Mouse (Mus musculus): ENCODE measurements around the gene Olfr155. TPM values are rescaled to one million over a fixed set of nuclear protein-coding genes. Genes with fewer than 3 reads are reported as not detected.
A peak's percentile ranks its signal among the peaks of the same experiment; 100 is the strongest.

Olfr155 gene
- polyA plus RNA-seq, 1 experiment from 2014 or later = not detected

- Histone ChIP-seq H3K4me3 (ENCODE audit: low read depth, low read length) (no peak overlapping the region), H3K4me2 (replicated peaks; ENCODE audit: low read depth) (no peak overlapping the region), H3K4me1 (replicated peaks; ENCODE audit: control insufficient read depth, insufficient read depth, low read length) (no peaks in the 10 kb centered on the region), H3K9me3 (ENCODE audit: control insufficient read depth) (no peaks in the 10 kb centered on the region), H3K27me3 (replicated peaks; ENCODE audit: control insufficient read depth, insufficient read depth, low read length) (no peaks in the 10 kb centered on the region), H3K9ac (ENCODE audit: low read depth, low read length) (no peak overlapping the region), H3K36me3 (ENCODE audit: control insufficient read depth, insufficient read depth) (no peaks in the 10 kb centered on the region), H3K27ac (ENCODE audit: low read depth, low read length) (no peak overlapping the region)
- ATAC-seq = no peak
- WGBS = 58% methylated on average over 4 of the region's 4 CpGs
- no peak for TF ChIP-seq CTCF (IDR thresholded peaks at IDR 0.05; ENCODE audit: low read depth)
Measured at GRCm38 (mm10) chr4:43834749-43835148, 16.6 kb upstream of the Olfr155 start.

GRCm38 (mm10) chr4:43838326-43838725 lies 13.0 kb upstream of the Olfr155 start:
- ATAC-seq = no peak
- TF ChIP-seq CTCF (IDR thresholded peaks at IDR 0.05; ENCODE audit: low read depth) = no peak
- 61% methylated on average over 3 of the region's 3 CpGs for WGBS

GRCm38 (mm10) chr4:43840101-43840500 lies 11.3 kb upstream of the Olfr155 start, which contains the start of gene Olfr157:
Olfr157 (minus strand) TSS chr4:43840201.
- Histone ChIP-seq H3K4me2 (replicated peaks; ENCODE audit: low read depth) (no peak within 1 kb of the TSS), H3K4me1 (replicated peaks; ENCODE audit: control insufficient read depth, insufficient read depth, low read length) (no peaks in the 10 kb centered on the region), H3K36me3 (ENCODE audit: control insufficient read depth, insufficient read depth) (no peaks in the 10 kb centered on the region), H3K27me3 (replicated peaks; ENCODE audit: control insufficient read depth, insufficient read depth, low read length) (no peaks in the 10 kb centered on the region), H3K9ac (ENCODE audit: low read depth, low read length) (no peak within 1 kb of the TSS), H3K9me3 (ENCODE audit: control insufficient read depth) (no peaks in the 10 kb centered on the region), H3K4me3 (ENCODE audit: low read depth, low read length) (no peak within 1 kb of the TSS), H3K27ac (ENCODE audit: low read depth, low read length) (no peak within 1 kb of the TSS)
- ATAC-seq = no peak
- WGBS = 44% methylated on average over 1 of the region's 1 CpGs
- TF ChIP-seq CTCF (IDR thresholded peaks at IDR 0.05; ENCODE audit: low read depth) = no peak

More at GRCm38 (mm10) chr4:43838326-43838725, 13.0 kb upstream of the Olfr155 start:
- Histone ChIP-seq H3K36me3 (ENCODE audit: control insufficient read depth, insufficient read depth) (no peaks in the 10 kb centered on the region), H3K9ac (ENCODE audit: low read depth, low read length) (no peak overlapping the region), H3K27me3 (replicated peaks; ENCODE audit: control insufficient read depth, insufficient read depth, low read length) (no peaks in the 10 kb centered on the region), H3K27ac (ENCODE audit: low read depth, low read length) (no peak overlapping the region), H3K4me2 (replicated peaks; ENCODE audit: low read depth) (no peak overlapping the region), H3K9me3 (ENCODE audit: control insufficient read depth) (no peaks in the 10 kb centered on the region), H3K4me3 (ENCODE audit: low read depth, low read length) (no peak overlapping the region), H3K4me1 (replicated peaks; ENCODE audit: control insufficient read depth, insufficient read depth, low read length) (no peaks in the 10 kb centered on the region)

DNA sequence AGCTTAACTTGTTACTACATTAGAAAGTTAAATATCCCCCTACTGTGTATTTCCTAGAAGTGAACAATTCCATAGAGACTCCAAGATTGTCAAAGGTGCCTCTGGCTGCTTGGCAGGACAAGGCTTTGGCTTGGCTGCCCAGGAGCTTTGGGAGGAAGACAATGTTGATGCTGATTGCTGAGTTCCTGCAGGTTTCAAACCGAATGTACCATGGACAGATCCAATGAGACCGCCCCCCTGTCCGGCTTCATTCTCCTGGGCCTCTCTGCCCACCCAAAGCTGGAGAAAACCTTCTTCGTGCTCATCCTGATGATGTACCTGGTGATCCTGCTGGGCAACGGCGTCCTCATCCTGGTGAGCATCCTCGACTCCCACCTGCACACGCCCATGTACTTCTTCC lies 2.7 kb downstream of the Olfr155 start:
- H3K4me3 ChIP-seq (ENCODE audit: low read depth, low read length) = no peak overlapping the region
- WGBS = 74% methylated on average over 8 of the region's 8 CpGs
- no peaks in the 10 kb centered on the region for H3K36me3 ChIP-seq (ENCODE audit: control insufficient read depth, insufficient read depth)
- no peaks in the 10 kb centered on the region for H3K9me3 ChIP-seq (ENCODE audit: control insufficient read depth)
- H3K27ac ChIP-seq (ENCODE audit: low read depth, low read length) = no peak overlapping the region
- no peak for ATAC-seq
- no peak overlapping the region for H3K4me2 ChIP-seq (replicated peaks; ENCODE audit: low read depth)
- H3K27me3 ChIP-seq (replicated peaks; ENCODE audit: control insufficient read depth, insufficient read depth, low read length) = no peaks in the 10 kb centered on the region
- H3K9ac ChIP-seq (ENCODE audit: low read depth, low read length) = no peak overlapping the region
- TF ChIP-seq CTCF (IDR thresholded peaks at IDR 0.05; ENCODE audit: low read depth) = no peak
- no peaks in the 10 kb centered on the region for H3K4me1 ChIP-seq (replicated peaks; ENCODE audit: control insufficient read depth, insufficient read depth, low read length)

DNA sequence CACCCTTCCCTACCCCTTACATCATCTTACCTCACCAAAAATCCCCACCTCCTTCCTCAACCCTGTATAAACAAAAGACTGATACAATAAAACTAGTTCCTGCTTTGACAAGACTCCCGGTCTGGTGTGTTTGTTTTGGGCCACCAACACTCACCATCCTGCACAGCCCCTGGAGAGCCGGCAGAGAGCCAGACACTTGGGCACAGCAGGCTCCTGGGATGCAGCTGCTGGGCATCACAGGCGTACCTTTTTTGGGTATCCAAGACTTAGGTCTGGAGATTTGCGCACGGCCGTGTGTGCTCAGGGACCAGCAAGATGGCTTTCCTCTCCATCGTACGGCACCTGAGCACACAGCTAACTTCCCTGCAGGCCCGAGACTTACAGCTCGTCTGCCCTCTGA lies 8.5 kb downstream of the Olfr155 start:
- Histone ChIP-seq H3K4me1 (replicated peaks; ENCODE audit: control insufficient read depth, insufficient read depth, low read length) (no peaks in the 10 kb centered on the region), H3K9me3 (ENCODE audit: control insufficient read depth) (no peaks in the 10 kb centered on the region), H3K36me3 (ENCODE audit: control insufficient read depth, insufficient read depth) (no peaks in the 10 kb centered on the region), H3K27me3 (replicated peaks; ENCODE audit: control insufficient read depth, insufficient read depth, low read length) (no peaks in the 10 kb centered on the region), H3K27ac (ENCODE audit: low read depth, low read length) (no peak overlapping the region), H3K4me2 (replicated peaks; ENCODE audit: low read depth) (no peak overlapping the region), H3K9ac (ENCODE audit: low read depth, low read length) (no peak overlapping the region), H3K4me3 (ENCODE audit: low read depth, low read length) (no peak overlapping the region)
- 62% methylated on average over 10 of the region's 10 CpGs for WGBS
- TF ChIP-seq CTCF (IDR thresholded peaks at IDR 0.05; ENCODE audit: low read depth) = no peak
- no peak for ATAC-seq

DNA sequence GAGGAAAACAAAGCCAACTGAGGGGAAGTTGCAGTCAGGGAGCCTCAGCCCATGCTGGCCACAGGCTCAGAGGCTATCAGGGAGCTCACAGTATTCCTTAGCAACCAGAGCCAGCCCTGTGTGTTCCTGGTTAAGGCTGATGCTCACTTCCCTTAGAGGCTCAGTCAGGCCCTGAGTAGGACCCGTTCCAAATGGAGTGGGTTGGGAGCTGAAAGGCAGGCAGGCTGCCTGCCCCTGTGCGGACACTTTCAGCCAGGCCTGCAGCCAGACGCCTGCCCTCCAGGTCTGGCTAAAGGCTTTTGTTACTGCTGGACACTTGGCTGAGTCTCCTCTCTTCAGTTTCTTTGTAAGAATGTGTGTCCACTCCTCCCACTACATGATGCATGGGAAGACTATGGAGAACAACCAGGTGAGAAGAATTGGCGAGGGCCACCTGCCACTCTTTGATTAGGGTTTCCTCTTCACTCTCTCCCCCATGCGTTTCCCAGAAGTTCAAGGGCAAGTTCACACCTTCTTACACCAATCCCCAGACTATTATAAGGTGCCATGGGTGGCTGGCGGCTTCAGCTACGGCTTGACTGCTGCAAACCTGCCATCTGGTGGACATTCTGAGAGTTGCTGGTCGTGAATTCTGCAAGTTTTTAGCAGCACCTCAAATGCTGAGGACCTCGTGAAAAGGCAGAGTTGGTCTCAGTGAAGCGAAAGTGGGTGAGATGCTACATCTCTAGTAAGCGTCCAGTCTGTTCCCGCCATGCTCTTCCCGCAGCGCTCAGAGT lies 9.6 kb downstream of the Olfr155 start:
- Histone ChIP-seq H3K9me3 (ENCODE audit: control insufficient read depth) (no peaks in the 10 kb centered on the region), H3K4me2 (replicated peaks; ENCODE audit: low read depth) (no peak overlapping the region), H3K27ac (ENCODE audit: low read depth, low read length) (no peak overlapping the region), H3K4me3 (ENCODE audit: low read depth, low read length) (no peak overlapping the region), H3K36me3 (ENCODE audit: control insufficient read depth, insufficient read depth) (no peaks in the 10 kb centered on the region), H3K27me3 (replicated peaks; ENCODE audit: control insufficient read depth, insufficient read depth, low read length) (no peaks in the 10 kb centered on the region), H3K4me1 (replicated peaks; ENCODE audit: control insufficient read depth, insufficient read depth, low read length) (no peaks in the 10 kb centered on the region), H3K9ac (ENCODE audit: low read depth, low read length) (no peak overlapping the region)
- peak; percentile 94 for TF ChIP-seq CTCF (IDR thresholded peaks at IDR 0.05; ENCODE audit: low read depth)
- ATAC-seq = no peak
- WGBS = 19% methylated on average over 14 of the region's 14 CpGs
